Mouse (Mus musculus): Measurements from ENCODE around the gene Pnpla6.

DNA sequence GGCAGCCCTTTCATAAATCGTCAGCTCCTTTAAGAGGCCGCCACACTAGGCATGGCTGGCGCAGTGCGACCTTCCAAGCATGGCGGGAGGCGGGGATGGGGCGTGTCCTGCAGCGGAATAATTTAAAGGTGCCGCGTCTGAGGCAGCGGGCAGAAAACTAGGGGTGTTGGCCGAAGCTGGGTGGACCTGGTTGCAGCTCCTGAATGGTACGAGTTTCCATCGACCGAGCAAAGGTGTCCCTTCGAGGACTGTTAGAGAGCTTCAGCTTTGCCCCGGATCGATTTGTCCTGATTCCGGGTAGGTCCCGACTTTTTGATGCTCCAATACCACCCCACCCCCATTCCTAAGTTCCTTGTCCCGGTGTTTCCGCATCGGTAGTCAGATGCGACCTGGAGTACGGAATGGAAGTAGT is at the start of gene Pnpla6:
- TF ChIP-seq POLR2A (IDR thresholded peaks at IDR 0.05; ENCODE audit: low read depth, low read length), result peak; percentile 95
- TF ChIP-seq CTCF (IDR thresholded peaks at IDR 0.05; ENCODE audit: extremely low read depth, insufficient read length, insufficient replicate concordance, low read depth, low read length), result no peak
